Mouse (Mus musculus): ENCODE results near the gene Ccl17. TPM values are rescaled to one million over a fixed set of nuclear protein-coding genes. Genes with fewer than 3 reads are reported as not detected.

The Ccl17 gene
- polyA plus RNA-seq (2012; rRNA removed), result not detected in 2 replicates

DNA sequence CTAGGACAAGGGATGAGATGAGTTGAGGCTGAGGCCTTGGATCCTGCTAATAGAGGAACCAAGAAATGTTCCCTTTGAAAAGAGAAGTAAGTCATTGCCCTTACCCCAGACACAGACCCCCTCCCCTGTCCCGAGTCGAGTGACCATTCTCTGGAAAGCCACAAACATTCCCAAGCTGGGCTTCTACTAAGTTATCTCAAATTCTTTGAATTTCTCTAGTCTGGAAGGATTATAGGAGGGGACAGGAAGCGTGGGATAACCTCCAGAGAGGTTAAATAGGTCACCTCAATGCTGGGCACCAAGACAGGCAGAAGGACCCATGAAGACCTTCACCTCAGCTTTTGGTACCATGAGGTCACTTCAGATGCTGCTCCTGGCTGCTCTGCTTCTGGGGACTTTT, at the start of gene Ccl17:
Gene Ccl17 (plus strand): TSS at position 301 of the 400 bp plus-strand sequence.
- Histone ChIP-seq H3K27ac (ENCODE audit: insufficient read depth, low read length) (no peak within 1 kb of the TSS), H3K4me1 (ENCODE audit: control insufficient read depth, insufficient read depth, insufficient read length) (no peaks in the 10 kb centered on the region), H3K4me3 (ENCODE audit: extremely low read depth, insufficient read depth, insufficient read length) (no peak within 1 kb of the TSS), H3K36me3 (ENCODE audit: control insufficient read depth, insufficient read depth, low read length) (no peaks in the 10 kb centered on the region), H3K27me3 (ENCODE audit: control insufficient read depth, insufficient read depth, low read length) (no peaks in the 10 kb centered on the region)
- 64% methylated on average over 3 of the region's 3 CpGs for WGBS
- TF ChIP-seq CTCF (IDR thresholded peaks at IDR 0.05; ENCODE audit: extremely low read depth, insufficient read depth, insufficient read length, insufficient replicate concordance) (no peak), POLR2A (IDR thresholded peaks at IDR 0.05; ENCODE audit: low read depth, low read length) (no peak)
- no peak for DNase-seq (ENCODE audit: low read depth in 1 of 2, low spot score in 2 of 2)

DNA sequence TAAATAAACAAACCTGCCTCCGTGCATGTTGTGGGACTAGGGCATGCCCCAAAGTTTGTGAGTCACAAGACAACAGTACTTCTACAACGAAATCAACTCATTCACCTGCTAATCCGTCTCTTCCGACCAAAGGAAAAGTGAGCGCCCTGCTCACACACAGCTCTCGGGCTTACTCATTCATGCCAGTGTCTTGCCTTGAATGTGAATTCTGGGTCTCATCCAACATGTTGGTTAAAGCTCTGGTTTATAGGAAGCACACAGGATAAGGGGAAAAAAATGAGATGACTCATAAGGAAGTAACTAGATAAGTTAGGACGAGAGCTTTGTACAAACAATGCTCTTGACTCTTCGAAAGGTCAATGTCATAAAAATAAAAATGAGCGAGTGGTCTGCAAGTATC, 43.2 kb upstream of the Ccl17 start:
- 80% methylated on average over 9 of the region's 9 CpGs for WGBS
- H3K36me3 ChIP-seq (ENCODE audit: control insufficient read depth, insufficient read depth, low read length), result no peaks in the 10 kb centered on the region
- TF ChIP-seq CTCF (IDR thresholded peaks at IDR 0.05; ENCODE audit: extremely low read depth, insufficient read depth, insufficient read length, insufficient replicate concordance) (no peak), POLR2A (IDR thresholded peaks at IDR 0.05; ENCODE audit: low read depth, low read length) (no peak)
- DNase-seq (ENCODE audit: low read depth in 1 of 2, low spot score in 2 of 2), result no peak
- H3K4me3 ChIP-seq (ENCODE audit: extremely low read depth, insufficient read depth, insufficient read length), result no peak overlapping the region
- no peak overlapping the region for H3K27ac ChIP-seq (ENCODE audit: insufficient read depth, low read length)
- no peaks in the 10 kb centered on the region for H3K4me1 ChIP-seq (ENCODE audit: control insufficient read depth, insufficient read depth, insufficient read length)
- peaks cover 8% of the 10 kb centered on the region for H3K27me3 ChIP-seq (ENCODE audit: control insufficient read depth, insufficient read depth, low read length)

DNA sequence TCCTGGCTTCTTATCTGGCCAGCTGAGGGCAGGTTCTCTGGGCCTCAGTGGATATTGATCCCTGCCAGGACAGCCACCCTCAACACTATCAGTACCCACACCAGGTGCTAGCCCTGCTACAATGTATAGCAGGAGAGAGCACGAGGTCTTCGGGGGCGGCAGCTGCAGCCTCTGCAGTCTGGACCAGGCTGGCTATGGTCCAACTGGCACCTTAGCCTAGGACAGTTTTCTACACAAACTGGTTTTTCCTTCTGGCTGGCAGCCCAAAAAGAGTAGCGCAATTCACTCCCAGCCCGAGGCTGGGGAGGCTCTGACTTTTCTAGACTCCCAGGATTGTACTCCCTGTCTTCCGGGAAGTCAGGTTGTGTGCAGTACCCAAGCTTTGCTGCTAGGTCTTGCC, 39.3 kb upstream of the Ccl17 start:
- H3K4me3 ChIP-seq (ENCODE audit: extremely low read depth, insufficient read depth, insufficient read length), result no peak overlapping the region
- no peaks in the 10 kb centered on the region for H3K4me1 ChIP-seq (ENCODE audit: control insufficient read depth, insufficient read depth, insufficient read length)
- no peak overlapping the region for H3K27ac ChIP-seq (ENCODE audit: insufficient read depth, low read length)
- H3K27me3 ChIP-seq (ENCODE audit: control insufficient read depth, insufficient read depth, low read length), result peaks cover 11% of the 10 kb centered on the region
- no peaks in the 10 kb centered on the region for H3K36me3 ChIP-seq (ENCODE audit: control insufficient read depth, insufficient read depth, low read length)
- DNase-seq (ENCODE audit: low read depth in 1 of 2, low spot score in 2 of 2), result no peak
- 63% methylated on average over 6 of the region's 6 CpGs for WGBS
- TF ChIP-seq CTCF (IDR thresholded peaks at IDR 0.05; ENCODE audit: extremely low read depth, insufficient read depth, insufficient read length, insufficient replicate concordance) (no peak), POLR2A (IDR thresholded peaks at IDR 0.05; ENCODE audit: low read depth, low read length) (no peak)

DNA sequence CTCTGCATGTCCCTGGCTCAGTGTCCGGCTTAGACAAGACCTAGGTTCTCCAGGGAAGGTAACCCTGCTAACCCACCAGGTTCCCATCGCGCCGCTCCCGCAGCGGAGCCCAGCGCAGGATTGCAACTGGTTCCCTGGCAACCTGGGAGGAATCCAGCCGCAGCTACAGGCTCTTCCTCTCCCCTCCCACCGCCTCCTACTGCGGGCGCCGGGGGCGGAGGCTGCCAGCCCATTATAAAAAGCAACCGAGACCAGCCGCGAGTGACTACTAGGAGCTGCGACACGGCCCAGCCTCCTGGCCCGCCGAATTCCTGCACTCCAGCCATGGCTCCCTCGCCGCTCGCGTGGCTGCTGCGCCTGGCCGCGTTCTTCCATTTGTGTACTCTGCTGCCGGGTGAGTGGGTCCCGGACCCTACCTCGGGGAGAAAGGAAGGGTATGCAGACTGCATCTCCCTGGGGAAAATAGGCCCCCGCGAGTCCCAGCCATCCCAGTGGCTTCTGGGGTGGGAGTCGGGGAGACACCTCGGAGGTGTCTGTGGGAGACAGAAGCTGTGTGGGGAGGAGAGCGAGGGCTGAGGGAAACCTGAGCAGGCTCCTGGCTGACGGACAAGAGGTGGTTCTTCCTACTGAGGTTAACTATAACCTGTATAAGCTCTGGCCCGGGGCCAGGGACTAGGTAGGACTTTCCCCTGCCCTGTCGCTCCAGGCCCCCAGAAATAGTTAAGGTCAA, 38.1 kb upstream of the Ccl17 start, which contains the start of gene Cx3cl1:
Gene Cx3cl1 (plus strand): TSS at position 69 of the 730 bp plus-strand sequence.
- Histone ChIP-seq H3K27ac (ENCODE audit: insufficient read depth, low read length) (no peak within 1 kb of the TSS), H3K27me3 (ENCODE audit: control insufficient read depth, insufficient read depth, low read length) (peaks cover 11% of the 10 kb centered on the region), H3K36me3 (ENCODE audit: control insufficient read depth, insufficient read depth, low read length) (no peaks in the 10 kb centered on the region), H3K4me1 (ENCODE audit: control insufficient read depth, insufficient read depth, insufficient read length) (no peaks in the 10 kb centered on the region), H3K4me3 (ENCODE audit: extremely low read depth, insufficient read depth, insufficient read length) (no peak within 1 kb of the TSS; the same call in 1 of the 2 replicates)
- no peak for DNase-seq (ENCODE audit: low read depth in 1 of 2, low spot score in 2 of 2)
- TF ChIP-seq POLR2A (IDR thresholded peaks at IDR 0.05; ENCODE audit: low read depth, low read length), result no peak
- TF ChIP-seq CTCF (IDR thresholded peaks at IDR 0.05; ENCODE audit: extremely low read depth, insufficient read depth, insufficient read length, insufficient replicate concordance), result no peak
- 4% methylated on average over 38 of the region's 38 CpGs for WGBS

DNA sequence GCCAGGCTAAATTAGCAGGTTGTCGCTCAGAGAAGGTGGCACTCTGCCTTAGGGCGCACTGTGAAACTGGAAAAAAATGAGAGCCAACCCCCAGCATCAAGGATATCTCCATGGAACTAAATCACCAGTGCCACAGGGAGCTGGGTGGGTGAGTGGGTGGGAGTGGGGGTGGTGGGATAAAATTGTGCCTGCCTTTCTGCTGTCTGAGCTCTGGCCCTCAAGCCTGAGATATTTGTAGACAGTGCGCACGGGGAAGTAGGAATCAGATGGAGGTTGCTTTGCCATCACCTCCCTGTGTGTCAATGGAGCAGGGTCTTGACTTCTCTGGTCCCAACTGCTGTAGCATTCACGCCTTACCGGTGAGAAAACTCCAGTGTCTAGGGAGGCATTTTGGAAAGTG, 37.2 kb upstream of the Ccl17 start:
- 89% methylated on average over 6 of the region's 6 CpGs for WGBS
- no peak overlapping the region for H3K27ac ChIP-seq (ENCODE audit: insufficient read depth, low read length)

DNA sequence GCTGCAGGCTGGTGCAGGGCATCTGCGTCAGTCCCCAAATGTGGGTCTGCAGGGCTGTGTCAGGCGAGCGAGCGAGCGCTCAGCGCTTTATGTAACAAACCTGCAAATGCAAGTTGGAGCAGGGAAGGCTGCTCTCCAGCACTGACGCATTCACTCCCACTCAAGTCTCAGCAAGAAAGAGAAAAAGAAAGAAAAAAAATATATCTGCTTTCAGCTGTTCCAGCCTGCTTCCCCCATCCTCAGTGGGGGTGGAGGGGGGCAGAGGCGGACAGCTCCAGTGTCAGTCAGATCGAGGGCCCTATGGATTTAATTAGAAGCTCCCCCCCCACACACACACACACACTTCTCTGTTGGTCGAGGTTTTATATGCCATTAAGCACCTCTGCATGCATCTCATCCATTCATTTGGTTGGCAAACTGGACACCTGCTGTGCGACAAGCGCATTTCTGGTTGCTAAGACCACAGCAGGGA, 36.5 kb upstream of the Ccl17 start:
- peaks cover 5% of the 10 kb centered on the region; the same call in 1 of the 2 replicates for H3K4me1 ChIP-seq (ENCODE audit: control insufficient read depth, insufficient read depth, insufficient read length)
- DNase-seq (ENCODE audit: low read depth in 1 of 2, low spot score in 2 of 2), result no peak
- H3K27ac ChIP-seq (ENCODE audit: insufficient read depth, low read length), result no peak overlapping the region
- 85% methylated on average over 12 of the region's 12 CpGs for WGBS
- no peak for TF ChIP-seq POLR2A (IDR thresholded peaks at IDR 0.05; ENCODE audit: low read depth, low read length)
- no peak overlapping the region for H3K4me3 ChIP-seq (ENCODE audit: extremely low read depth, insufficient read depth, insufficient read length)
- peaks cover 11% of the 10 kb centered on the region for H3K27me3 ChIP-seq (ENCODE audit: control insufficient read depth, insufficient read depth, low read length)
- no peaks in the 10 kb centered on the region for H3K36me3 ChIP-seq (ENCODE audit: control insufficient read depth, insufficient read depth, low read length)

More for the DNA sequence above, 37.2 kb upstream of the Ccl17 start:
- no peak for TF ChIP-seq CTCF (IDR thresholded peaks at IDR 0.05; ENCODE audit: extremely low read depth, insufficient read depth, insufficient read length, insufficient replicate concordance)
- no peak for TF ChIP-seq POLR2A (IDR thresholded peaks at IDR 0.05; ENCODE audit: low read depth, low read length)
- no peak for DNase-seq (ENCODE audit: low read depth in 1 of 2, low spot score in 2 of 2)
- Histone ChIP-seq H3K4me1 (ENCODE audit: control insufficient read depth, insufficient read depth, insufficient read length) (no peaks in the 10 kb centered on the region), H3K36me3 (ENCODE audit: control insufficient read depth, insufficient read depth, low read length) (no peaks in the 10 kb centered on the region), H3K27me3 (ENCODE audit: control insufficient read depth, insufficient read depth, low read length) (peaks cover 11% of the 10 kb centered on the region), H3K4me3 (ENCODE audit: extremely low read depth, insufficient read depth, insufficient read length) (no peak overlapping the region)

DNA sequence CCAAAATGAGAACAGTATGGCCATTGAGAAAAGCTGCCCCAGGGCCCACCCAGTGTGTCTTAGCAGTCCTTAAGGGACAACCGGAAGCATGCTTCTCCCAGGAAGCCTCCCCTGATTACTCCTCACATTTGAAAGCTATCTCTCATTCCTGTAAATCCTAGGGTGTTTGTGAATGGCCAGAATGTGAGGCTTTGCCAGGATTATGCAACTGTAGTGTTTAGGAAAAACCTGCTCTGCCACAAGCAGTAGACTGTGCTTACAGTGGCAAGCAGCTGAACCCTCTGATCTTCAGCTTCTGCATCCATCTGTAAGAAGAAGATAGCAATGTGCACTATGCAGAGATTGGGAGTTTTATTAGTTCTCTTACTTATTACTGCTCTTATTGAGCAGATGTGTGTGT, 35.7 kb upstream of the Ccl17 start:
- Histone ChIP-seq H3K27me3 (ENCODE audit: control insufficient read depth, insufficient read depth, low read length) (peaks cover 11% of the 10 kb centered on the region), H3K36me3 (ENCODE audit: control insufficient read depth, insufficient read depth, low read length) (no peaks in the 10 kb centered on the region), H3K4me3 (ENCODE audit: extremely low read depth, insufficient read depth, insufficient read length) (no peak overlapping the region), H3K4me1 (ENCODE audit: control insufficient read depth, insufficient read depth, insufficient read length) (peaks cover 12% of the 10 kb centered on the region; the same call in 1 of the 2 replicates), H3K27ac (ENCODE audit: insufficient read depth, low read length) (no peak overlapping the region)
- TF ChIP-seq CTCF (IDR thresholded peaks at IDR 0.05; ENCODE audit: extremely low read depth, insufficient read depth, insufficient read length, insufficient replicate concordance) (no peak), POLR2A (IDR thresholded peaks at IDR 0.05; ENCODE audit: low read depth, low read length) (no peak)
- 97% methylated on average over 1 of the region's 1 CpGs for WGBS
- DNase-seq (ENCODE audit: low read depth in 1 of 2, low spot score in 2 of 2), result no peak
